Mouse (Mus musculus) bone marrow, adult 2 months (tissue): ENCODE measurements around the gene Glt28d2.

ENCODE experiments used
- CTCF ChIP-seq: fragments of 200-500 bp; IDR thresholded peaks from 2 replicates; pipeline ENCODE4 v1.5.1; 2011; ENCODE audit warnings: low read length, control low read depth; ENCODE audit not compliant: control insufficient read depth, insufficient read depth
- POLR2A ChIP-seq: fragments of 200-500 bp; IDR thresholded peaks from 2 replicates; pipeline ENCODE4 v1.6.1; 2011; ENCODE audit warnings: low read depth, mild to moderate bottlenecking, control low read depth, low read length, borderline replicate concordance; ENCODE audit not compliant: control insufficient read depth

DNA sequence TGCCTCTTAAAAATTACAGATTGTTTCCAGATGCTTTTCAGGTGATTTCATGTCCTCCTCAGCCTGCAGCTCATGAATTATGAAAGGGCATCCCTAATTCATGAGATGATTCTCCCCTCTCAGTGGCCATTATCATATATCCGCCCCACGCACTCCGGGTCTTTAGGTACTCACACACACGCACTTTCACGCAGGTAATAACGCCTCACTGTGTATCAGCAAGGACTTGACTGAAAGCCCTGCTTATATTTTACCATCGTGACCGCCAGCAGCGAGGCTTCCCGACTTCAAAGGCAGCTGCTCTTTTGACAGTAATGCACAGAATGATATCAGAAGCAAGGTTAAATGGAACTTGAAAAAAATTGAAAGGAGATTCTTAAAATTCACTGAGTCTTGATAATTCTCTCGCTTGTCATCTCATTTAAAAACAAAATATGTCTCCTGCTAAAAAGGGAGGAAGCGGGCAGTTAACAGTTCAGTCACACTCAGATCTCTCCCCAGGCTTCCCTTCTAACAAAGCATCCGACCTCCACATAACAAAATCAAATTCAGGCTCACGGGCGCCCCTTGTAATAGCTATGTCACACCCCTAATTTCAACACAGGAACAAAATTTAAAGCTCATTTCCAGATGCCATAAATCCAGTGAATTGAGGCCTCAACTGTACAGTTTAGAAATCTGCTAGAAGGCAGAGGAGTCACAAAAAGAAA, 66.3 kb downstream of the Glt28d2 start:
- TF ChIP-seq POLR2A (no peak), CTCF (no peak)
